Comparison of ENCODE assay signal across 10 mouse cellular contexts in the genomic region with DNA sequence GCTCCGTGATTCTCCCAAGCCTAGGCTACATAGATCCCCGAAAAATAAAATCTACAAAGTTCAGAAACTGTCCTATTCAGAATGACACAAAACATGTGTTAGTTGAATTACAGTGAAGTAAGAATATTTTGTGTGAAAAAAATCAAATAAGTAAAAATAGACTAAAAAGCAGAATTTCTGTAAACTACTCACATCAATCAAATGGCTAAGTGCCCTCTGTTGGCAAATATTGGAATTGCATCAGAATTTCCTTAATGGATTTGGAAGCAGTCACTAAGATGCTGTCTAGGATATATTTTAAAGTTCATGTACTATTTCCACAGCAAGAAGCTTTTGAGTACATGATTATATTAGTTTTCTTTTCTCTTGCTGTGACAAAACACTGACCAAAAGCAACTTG. TPM values are rescaled to one million over a fixed set of nuclear protein-coding genes. Genes with fewer than 3 reads are reported as not detected.
DNase-seq lines count a peak whose midpoint lies in the region; ATAC-seq and TF ChIP-seq lines count a peak whose summit lies in the region.
"Had no signal": no experiment of that assay in that cellular context is flagged by ENCODE, and none has a peak within 500 bp of the region (broad histone marks: within the 10 kb centered on the region; RNA-seq: fewer than 3 reads in every experiment).

No protein-coding gene starts in this region.

- intact Hi-C loops in gastrocnemius, postnatal 36 days (cut with DNase I): no loop called here

- WGBS in cerebellum, adult 2 months: 94% methylated on average over 2 of the region's 2 CpGs

- no peak overlapping the region for H3K27ac ChIP-seq in cerebellum, adult 2 months (ENCODE audit: insufficient read depth, low read length)
- H3K27ac ChIP-seq: embryonic facial prominence, embryonic 12.5 days; liver, embryonic 13.5 days had no signal

- no peaks in the 10 kb centered on the region for H3K4me1 ChIP-seq in cerebellum, adult 2 months (ENCODE audit: control insufficient read depth, insufficient read depth, low read length)
- H3K4me1 ChIP-seq: embryonic facial prominence, embryonic 12.5 days had no signal

- peak; percentile 33; the same call in 1 of the 2 replicates for TF ChIP-seq CTCF in cerebellum, adult 2 months (IDR thresholded peaks at IDR 0.05; ENCODE audit: borderline replicate concordance, insufficient read depth, low read depth, low read length)

- DNase-seq in cerebellum, adult 2 months: peak in 1 of 2 experiments; percentile 27
- peak; percentile 59 for DNase-seq in layer of hippocampus, adult 9-10 months (ENCODE audit: low spot score)
- no peak for DNase-seq in layer of hippocampus, postnatal 36 days
- peak; percentile 7 for DNase-seq in MEL-GATA-1-ER (ENCODE audit: extremely low read depth, low read depth)
- peak; percentile 53 for DNase-seq in forelimb bud, embryonic 11.5 days (ENCODE audit: low read depth, low spot score)
- DNase-seq in adrenal gland, adult 2 months: no peak
- no peak for DNase-seq in gastrocnemius, postnatal 36 days
- DNase-seq: liver, embryonic 13.5 days had no signal

- H3K4me3 ChIP-seq in cerebellum, adult 2 months (replicated peaks; ENCODE audit: insufficient read depth, low read depth, low read length): no peak overlapping the region
- H3K4me3 ChIP-seq: embryonic facial prominence, embryonic 12.5 days; liver, embryonic 13.5 days had no signal

- TF ChIP-seq POLR2A in cerebellum, adult 2 months (IDR thresholded peaks at IDR 0.05; ENCODE audit: borderline replicate concordance, insufficient read depth, low read length): no peak

- H3K27me3 ChIP-seq in cerebellum, adult 2 months (ENCODE audit: control insufficient read depth, insufficient read depth, low read length): no peaks in the 10 kb centered on the region
- H3K27me3 ChIP-seq: embryonic facial prominence, embryonic 12.5 days; liver, embryonic 13.5 days had no signal

- no peak for ATAC-seq in cerebellum, adult (ENCODE audit: insufficient number of reproducible peaks, low FRiP score, low TSS enrichment)

RNA-seq across cellular contexts. Expression of gene Rnf144a, which starts 9.8 kb away (rescaled TPM):
- 13.8 and 16.4 TPM in 2 replicates for polyA plus RNA-seq in cerebellum, adult 2 months (2012; rRNA removed)
- total RNA-seq in layer of hippocampus, postnatal 36 days (2021): 10 to 100 TPM; 22.6 to 23.8 TPM
- total RNA-seq in adrenal gland, adult 2 months (2021): 10 to 100 TPM; 21.2 to 22.1 TPM
- polyA plus RNA-seq in adrenal gland, adult 2 months (2012; rRNA removed): 7.9 and 10.5 TPM in 2 replicates
- total RNA-seq in gastrocnemius, postnatal 36 days (2021): 1 to 10 TPM; 5.2 to 6.6 TPM

RNA-seq across cellular contexts. Expression of gene Rsad2, which starts 31.4 kb away (rescaled TPM):
- polyA plus RNA-seq in cerebellum, adult 2 months (2012; rRNA removed): 0.46 and 0.70 TPM in 2 replicates
- under 1 TPM; 0.30 to 0.57 TPM for total RNA-seq in layer of hippocampus, postnatal 36 days (2021)
- total RNA-seq in adrenal gland, adult 2 months (2021): 10 to 100 TPM in 1 of 2 experiments, 1 to 10 TPM in 1; 7.6 to 23.4 TPM
- polyA plus RNA-seq in adrenal gland, adult 2 months (2012; rRNA removed): 5.1 and 7.0 TPM in 2 replicates
- 1 to 10 TPM in 1 of 2 experiments, under 1 TPM in 1; 0.48 to 1.7 TPM for total RNA-seq in gastrocnemius, postnatal 36 days (2021)

RNA-seq across cellular contexts. Expression of gene Cmpk2, which starts 44.2 kb away (rescaled TPM):
- 13.2 and 14.0 TPM in 2 replicates for polyA plus RNA-seq in cerebellum, adult 2 months (2012; rRNA removed)
- 10 to 100 TPM; 15.1 to 16.2 TPM for total RNA-seq in layer of hippocampus, postnatal 36 days (2021)
- 10 to 100 TPM; 11.1 to 19.5 TPM for total RNA-seq in adrenal gland, adult 2 months (2021)
- polyA plus RNA-seq in adrenal gland, adult 2 months (2012; rRNA removed): 19.3 and 20.4 TPM in 2 replicates
- 1 to 10 TPM; 1.7 to 2.1 TPM for total RNA-seq in gastrocnemius, postnatal 36 days (2021)

Comparison
In these comparisons a context has a peak if more than half of its experiments do, and no peak if none do; other contexts are left out.
1. DNase-seq: peak in layer of hippocampus, adult 9-10 months (single experiment), MEL-GATA-1-ER (single experiment) and forelimb bud, embryonic 11.5 days (single experiment); none in layer of hippocampus, postnatal 36 days (0 of 2), adrenal gland, adult 2 months (single experiment) and gastrocnemius, postnatal 36 days (0 of 2).